Mouse (Mus musculus) bone marrow macrophage, adult 2 months (primary cell): Measurements from ENCODE around the gene Tmsb10.

ENCODE experiments used
- CTCF ChIP-seq: IDR thresholded peaks from 2 replicates; pipeline ENCODE4 v1.5.1; 2012; ENCODE audit warnings: low read depth, mild to moderate bottlenecking, low read length, moderate library complexity
- POLR2A ChIP-seq: IDR thresholded peaks from 2 replicates; pipeline ENCODE4 v1.6.1; 2012; ENCODE audit warnings: mild to moderate bottlenecking, low read depth, low read length, borderline replicate concordance

- no peak for TF ChIP-seq POLR2A
- no peak for TF ChIP-seq CTCF
These were observed 40.0 kb downstream of the Tmsb10 start for GRCm38 (mm10) chr6:72918510-72919033.
